Mouse (Mus musculus): ENCODE data around the gene Tmem204.

GRCm38 (mm10) chr17:25064351-25064750, 19.0 kb downstream of the Tmem204 start:
- TF ChIP-seq CTCF (IDR thresholded peaks at IDR 0.05; ENCODE audit: low read depth) (no peak), EP300 (IDR thresholded peaks at IDR 0.05; ENCODE audit: low read depth) (no peak)
